Mouse (Mus musculus) right cerebral cortex, postnatal 4 days (tissue): ENCODE data around the gene Cfl2.
"Not testable (repeated sequence)": the region's sequence is repeated elsewhere in the genome, so short reads cannot be mapped to it uniquely, and the experiment has no call there.

Experiments used
- DNase-seq: peaks from one replicate; pipeline ENCODE4 v3.0.0-alpha.2; 2022

Cfl2 gene

DNA sequence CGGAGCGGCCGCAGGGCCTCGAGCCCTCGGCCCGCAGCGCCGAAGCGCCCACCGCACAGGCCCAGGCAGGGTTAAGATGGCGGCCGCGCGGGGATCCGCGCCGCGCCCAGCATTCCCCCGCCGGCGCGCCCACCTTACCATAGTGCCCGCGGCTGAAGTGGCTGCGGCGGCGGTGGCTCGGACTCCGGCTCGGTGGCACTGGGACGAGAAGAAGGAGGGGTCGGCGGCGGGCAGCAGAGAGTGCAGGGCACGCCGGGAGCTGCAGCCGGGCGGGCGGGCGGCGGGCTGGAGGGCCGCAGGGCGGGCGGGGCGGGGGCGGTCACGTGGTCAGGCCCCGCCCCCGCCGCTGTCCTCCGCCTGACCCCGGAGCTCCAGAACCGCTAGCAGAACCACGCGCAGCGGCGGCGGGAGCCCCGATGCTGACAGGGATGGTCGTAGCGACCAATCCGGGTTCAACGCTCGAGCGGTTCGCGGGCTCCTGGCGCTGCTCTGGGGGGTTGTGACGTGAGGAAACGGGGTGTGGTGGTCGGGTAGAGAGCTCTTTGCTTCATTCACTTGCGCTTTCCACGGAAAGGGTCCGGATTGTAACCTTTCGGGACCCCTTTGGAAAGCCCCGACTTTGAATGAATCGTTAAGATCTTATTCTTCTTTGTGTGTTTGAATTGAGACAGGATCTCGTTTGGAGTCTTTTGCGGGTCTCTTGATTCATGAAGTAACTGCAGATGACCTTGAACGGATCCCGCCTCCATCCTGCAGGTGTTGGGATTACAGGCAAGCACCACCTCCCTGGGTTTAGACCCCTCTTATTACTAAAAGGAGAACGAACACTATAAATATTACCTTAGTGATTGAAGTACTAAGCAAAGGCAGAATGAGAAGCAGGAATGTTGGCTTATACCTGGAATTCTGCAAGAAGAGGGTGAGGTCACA lies at the start of gene Cfl2:
Gene Cfl2 (minus strand): TSS at position 272 of the 930 bp plus-strand sequence.
- DNase-seq, result peak; percentile 86

DNA sequence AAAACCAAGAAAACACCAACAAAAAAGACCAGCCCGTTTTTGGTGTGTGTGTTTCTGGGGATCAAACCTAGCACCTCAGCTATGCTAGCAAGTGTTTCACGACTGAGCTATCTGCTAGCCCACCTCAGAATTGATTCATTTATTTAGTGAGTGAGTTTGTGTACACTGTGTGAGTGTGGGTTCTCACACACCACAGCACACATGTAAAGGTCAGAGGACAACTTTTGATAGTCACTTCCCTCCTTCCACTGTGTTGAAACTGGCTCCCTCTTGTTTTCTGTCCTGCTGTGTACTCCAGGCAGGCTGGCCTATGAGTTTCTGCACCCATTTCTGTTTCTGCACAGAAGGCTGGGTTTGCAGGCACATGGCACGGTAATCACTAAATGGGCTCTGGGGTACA lies 47.7 kb upstream of the Cfl2 start:
- no peak for DNase-seq

DNA sequence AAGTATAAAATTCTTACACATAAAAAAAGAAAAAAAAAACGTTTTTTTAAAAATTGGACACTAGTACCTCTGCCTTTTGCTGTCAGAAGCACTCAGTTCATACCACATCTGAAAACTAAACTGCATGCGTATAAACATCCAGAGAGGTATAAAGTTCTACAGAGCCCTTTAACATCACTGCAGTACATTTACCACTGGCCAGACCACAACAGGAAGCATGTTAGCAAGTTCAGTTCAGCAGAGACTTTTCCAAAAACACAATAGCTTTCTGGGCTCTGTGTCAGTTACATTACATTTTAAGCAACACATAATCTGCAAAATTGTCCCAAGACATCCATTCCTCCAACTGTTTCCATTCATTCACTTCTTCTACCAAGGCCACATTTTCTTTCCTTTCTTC lies 29.9 kb upstream of the Cfl2 start:
- DNase-seq, result not testable (repeated sequence)

DNA sequence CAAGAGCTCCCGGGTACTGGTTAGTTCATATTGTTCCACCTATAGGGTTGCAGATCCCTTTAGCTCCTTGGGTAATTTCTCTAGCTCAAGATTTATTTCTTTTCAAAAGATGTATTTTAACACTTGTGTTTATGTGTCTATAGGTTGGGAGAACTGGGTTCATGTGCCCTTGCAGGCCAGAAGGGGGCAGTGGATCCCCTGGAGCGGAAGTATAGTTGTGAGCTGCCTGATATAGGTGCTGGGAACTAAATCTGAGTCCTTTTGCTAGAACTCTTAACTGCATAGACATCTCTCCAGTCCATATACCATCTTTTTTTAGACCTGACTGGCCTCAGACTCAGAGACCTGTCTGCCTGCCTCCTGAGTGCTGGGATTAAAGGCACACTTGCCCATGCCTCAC lies 27.7 kb upstream of the Cfl2 start:
- DNase-seq, result no peak

DNA sequence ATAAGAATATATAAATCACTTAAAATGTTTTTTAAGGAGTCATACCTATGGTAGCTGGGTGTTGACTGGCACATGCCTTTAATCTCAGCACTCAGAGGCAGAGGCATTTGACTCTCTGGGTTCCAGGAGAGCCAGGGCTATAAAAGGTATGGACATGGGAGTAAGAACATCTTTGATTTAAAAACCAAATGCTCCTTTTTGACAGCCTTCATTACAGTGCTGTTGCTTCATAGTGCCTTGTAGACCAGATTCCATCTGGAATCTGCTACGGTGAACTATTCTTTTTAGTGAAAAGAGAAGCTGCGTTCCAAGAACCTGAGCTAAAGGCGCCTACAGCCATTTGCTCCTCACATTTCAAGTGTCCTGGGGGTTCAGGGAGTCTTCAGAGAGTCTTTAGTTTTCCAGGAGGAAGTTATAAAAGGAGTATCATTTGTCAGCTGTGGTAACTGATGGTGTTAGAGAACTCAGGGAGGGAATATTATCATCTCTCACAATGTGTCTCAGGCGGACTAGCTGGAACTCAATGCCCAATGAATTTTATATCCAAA lies 25.0 kb upstream of the Cfl2 start:
- no peak for DNase-seq

DNA sequence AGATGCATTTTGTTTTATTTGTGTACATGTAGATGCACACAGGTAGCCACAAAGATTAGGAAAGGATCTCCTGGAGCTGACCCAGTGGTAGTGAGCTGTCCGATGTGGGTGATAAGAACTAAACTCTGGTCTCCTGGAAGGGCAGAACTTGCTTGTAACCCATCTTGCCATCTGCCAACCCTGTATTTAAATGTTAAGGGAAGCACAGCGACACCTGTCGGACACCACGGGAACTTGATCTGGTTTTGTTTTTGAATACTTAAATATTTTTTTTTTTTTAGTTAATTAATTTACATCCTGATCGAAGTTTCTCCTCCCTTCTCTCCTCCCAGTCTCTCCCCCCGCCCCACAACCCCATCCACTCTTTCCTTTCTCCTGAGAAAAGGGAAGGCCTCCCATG lies 17.0 kb upstream of the Cfl2 start:
- peak; percentile 55 for DNase-seq

GRCm38 (mm10) chr12:54879211-54879610 lies 16.5 kb upstream of the Cfl2 start:
- no peak for DNase-seq

DNA sequence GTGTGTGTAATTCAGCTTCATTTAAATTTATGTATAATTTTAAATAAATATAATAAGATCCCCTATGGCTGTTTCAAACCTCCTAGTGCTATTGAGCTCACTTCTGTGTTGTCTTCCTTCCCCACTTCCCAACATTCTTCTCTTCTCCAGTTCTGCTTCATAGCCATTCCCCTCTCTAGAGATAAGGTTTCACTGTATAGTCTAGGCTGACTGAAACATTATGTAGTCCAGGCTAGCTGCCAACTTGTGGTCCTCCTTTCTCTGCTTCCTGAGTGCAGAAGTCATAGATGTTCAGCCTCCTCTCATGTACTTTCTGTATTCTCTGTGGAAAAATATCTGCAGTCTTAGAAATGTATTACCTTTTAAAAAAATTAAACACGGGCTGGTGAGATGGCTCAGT lies 15.2 kb upstream of the Cfl2 start:
- DNase-seq, result no peak

DNA sequence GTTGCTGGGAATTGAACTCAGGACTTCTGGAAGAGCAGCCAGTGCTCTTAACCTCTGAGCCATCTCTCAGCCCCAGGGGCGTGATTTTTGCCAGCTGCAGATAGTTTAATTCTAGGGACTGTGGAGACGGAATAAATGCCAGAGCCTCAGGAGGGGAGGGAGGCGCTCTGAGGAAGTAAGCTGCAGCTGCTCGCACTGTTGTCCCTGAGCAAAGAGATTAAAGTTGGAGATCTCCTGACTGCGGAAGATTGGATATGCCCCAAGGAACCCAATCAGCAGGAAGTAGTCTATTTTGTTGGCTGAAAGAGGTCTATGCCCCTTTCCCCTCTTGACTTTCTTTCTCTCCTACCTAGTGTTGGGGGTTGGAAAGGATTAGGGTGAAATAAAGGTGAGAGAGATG lies 14.2 kb upstream of the Cfl2 start:
- DNase-seq, result no peak

GRCm38 (mm10) chr12:54874711-54875110 lies 12.0 kb upstream of the Cfl2 start:
- no peak for DNase-seq

DNA sequence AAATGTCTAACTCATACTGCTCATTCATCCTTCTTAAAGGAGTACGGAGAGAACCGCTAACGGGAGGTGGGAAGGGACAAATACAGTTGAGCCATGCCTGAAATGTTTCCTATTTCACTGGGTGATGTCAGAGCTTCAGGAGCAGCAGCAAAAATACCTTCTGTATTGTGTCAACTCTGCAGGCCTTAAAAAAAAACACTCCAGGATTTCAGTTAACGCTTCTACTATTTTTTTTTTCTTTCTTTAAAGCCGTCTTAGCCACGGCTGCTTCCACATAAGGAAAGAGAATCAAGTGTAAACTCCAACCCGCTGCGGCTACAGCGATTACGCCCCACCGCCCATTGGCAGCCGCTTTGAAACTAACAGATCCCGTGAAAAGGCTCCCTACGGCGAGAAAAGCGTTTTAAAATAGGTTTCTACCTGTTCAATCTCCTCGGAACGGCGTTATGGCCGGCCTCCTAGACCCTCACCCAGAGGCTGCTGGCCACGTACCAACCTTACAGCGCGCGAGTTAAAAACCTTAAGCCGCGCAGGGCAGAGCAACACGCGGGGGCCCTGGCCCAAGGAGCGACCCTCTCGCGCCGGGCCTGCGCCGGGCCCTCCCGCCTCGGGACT lies 579 bp downstream of the Cfl2 start:
- DNase-seq, result peak; percentile 64

DNA sequence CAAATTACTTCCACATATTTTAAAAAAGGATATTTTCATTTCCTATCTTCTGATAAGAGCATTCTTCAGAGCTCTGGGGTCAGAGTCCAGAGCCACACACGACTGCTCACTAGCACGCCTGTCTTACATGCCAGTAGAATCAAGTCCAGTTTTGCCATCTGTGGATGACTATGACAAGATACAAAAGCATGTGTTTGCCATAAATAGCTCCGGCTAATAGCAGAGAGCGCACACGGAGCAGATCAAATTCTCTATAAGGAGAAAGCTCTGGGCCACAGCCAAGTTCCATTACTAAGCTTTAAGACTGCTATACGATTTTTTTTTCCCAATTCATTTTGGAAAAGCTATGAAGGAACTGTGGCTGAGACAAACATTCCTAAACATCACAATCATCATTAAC lies 3.1 kb downstream of the Cfl2 start:
- peak; percentile 29 for DNase-seq

- DNase-seq, result no peak
Measured at GRCm38 (mm10) chr12:54850551-54850950, 12.1 kb downstream of the Cfl2 start.

DNA sequence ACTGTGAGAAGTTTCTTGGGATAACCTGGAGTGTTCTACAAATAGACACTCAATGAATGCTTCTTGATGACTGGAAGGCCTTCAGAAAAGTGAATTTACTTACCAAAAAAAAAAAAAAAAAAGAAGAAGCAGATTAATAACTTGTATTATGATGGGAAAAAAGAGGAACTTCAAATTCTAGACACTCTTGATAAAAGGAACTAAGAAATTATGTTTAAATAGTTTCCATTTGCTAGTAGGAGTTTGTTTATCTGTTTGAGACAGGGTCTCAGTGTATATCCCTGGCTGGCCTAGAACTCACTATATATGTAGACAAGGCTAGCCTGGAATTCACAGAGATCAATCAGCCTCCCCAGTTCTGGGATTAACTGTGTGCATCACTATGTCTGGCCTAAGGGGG lies 18.3 kb downstream of the Cfl2 start:
- DNase-seq, result no peak

- DNase-seq, result no peak
Measured at GRCm38 (mm10) chr12:54841576-54841975, 21.1 kb downstream of the Cfl2 start.

DNA sequence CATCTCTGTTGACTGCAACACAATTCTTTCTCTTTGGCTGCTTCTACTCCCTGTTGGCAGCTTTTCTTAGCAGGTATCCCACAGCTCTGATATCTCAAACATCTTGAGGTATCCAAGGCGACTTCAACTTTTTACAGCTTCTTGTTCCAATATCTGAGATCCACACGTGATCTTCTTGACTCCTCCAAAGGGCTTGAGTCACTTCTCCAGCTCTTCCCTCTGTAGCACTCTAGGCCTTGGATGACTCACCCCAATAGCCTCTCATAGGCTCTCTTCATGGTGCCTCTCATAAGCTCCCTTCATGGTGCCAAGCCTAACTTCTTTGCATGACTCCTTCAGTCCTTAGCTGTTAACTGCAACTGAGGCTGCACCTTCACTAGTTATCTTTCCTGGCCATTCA lies 22.9 kb downstream of the Cfl2 start:
- no peak for DNase-seq

- DNase-seq, result no peak
Measured at GRCm38 (mm10) chr12:54838931-54839330, 23.7 kb downstream of the Cfl2 start.

GRCm38 (mm10) chr12:54835608-54836570 lies 26.8 kb downstream of the Cfl2 start:
- no peak for DNase-seq

GRCm38 (mm10) chr12:54834925-54835447 lies 27.7 kb downstream of the Cfl2 start:
- DNase-seq, result peak; percentile 73

DNA sequence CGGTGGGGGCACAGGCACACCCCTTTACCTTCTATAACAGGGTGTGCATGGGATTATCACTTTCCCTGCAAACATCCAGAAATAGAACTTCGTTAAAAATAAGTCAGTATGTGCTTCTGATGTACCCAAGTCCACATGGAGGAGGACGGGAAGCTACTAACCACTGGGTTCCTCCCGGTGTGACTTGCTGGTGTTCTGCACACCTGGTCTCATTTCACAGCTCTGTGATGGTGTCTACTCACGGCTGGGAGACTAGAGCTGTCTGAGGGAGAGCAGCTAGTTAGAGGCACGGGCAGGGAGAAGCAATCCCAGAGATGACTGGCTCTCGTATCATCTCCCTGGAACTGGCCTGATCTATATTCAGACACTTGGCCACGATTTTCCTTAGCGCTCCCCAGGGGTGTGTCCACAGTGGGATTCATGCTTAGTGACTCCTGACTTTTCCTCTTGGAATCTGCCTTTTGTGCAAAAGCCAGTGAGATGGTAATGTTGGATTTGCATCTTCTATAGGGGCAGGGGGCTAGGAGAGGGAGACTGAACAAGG lies 28.7 kb downstream of the Cfl2 start:
- no peak for DNase-seq

DNA sequence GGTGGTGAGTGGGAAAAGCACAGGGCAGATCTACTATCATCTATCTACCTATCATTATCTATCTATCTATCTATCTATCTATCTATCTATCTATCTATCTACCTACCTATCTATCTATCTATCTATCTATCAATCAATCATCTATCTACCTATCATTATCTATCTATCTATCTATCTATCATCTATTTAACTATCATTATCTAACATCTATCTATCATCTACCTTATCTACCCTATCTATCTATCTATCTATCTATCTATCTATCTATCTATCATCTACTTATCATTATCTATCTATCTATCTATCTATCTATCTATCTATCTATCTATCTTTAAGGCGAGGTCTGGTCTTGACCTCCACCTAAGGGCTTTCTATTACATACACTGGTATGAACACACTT lies 30.8 kb downstream of the Cfl2 start:
- DNase-seq, result not testable (repeated sequence)

DNA sequence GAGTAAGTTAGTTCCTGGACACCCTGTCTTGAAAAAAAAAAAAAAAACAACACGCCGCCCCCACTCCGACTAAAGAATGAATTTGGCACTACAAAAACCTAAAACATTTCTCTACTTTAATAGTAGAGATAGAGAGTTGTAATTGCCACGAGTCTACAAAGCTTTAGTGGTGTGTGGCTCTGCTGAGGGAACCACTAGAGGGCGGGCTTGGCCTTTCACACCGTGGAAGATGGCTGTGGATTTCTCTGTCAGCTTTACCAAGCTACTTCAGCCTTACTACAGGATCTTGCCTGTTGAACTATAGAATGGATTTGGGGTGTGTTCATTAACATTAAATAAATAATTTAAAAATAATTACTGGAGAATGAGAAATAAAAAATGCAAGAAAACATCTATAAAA lies 32.1 kb downstream of the Cfl2 start:
- DNase-seq, result peak; percentile 88
